Mouse (Mus musculus) B cell, adult (primary cell): ENCODE results near the gene Vmn2r60. TPM values are rescaled to one million over a fixed set of nuclear protein-coding genes. Genes with fewer than 3 reads are reported as not detected.

ENCODE experiments used
- total RNA-seq: library from RNA; stranded (reverse); gene quantifications from 4 replicates; pipeline ENCODE4 v1.2.4, GENCODE M21; 2023; ENCODE audit not compliant: inconsistent age

Gene Vmn2r60
- total RNA-seq: not detected in 4 replicates

DNA sequence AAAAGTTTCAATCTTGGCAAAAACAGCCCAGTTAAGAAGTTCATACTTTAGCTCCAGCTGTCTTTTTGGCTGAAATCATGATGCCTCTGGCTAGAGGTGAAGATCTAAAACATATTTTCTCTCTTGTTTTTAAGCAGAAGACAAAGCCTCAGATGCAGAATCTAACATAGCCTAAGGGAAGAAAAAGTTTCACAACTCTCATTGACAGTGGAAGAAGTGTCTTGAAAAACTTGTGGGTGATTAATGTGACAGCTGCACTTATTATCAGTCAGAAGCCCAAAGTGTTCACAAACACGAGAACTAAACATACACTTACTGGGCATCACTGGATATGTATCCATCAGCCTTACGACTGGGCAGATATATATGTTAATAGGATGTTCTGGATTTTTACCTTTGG lies at the start of gene Vmn2r60:
Gene Vmn2r60 (plus strand): TSS at position 301 of the 400 bp plus-strand sequence.

DNA sequence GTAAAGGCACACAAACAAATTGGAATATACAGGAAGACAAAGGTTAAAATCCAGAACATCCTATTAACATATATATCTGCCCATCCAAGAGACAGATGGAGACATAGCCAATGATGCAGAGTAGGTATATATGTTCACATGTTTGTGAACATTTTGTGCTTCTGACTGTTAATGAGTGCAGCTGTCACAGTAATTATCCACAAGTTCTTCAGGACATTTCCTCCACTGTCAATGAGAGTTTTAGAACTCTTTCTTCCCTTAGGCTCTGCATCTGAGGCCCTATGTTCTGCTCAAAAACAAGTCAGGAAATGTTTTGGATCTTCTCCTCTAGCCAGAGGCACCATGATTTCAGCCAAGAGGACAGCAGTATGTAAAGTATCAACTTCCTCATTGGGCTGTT lies 48.6 kb upstream of the Vmn2r60 start, which contains the start of gene Vmn2r59:
Gene Vmn2r59 (minus strand): TSS at position 101 of the 400 bp plus-strand sequence.

Other genes starting within 250 kb of the Vmn2r60 start
- not detected in 4 replicates for gene Vmn2r58, start 235.1 kb upstream of the Vmn2r60 start, total RNA-seq
- gene Vmn2r59, start 48.7 kb upstream of the Vmn2r60 start, total RNA-seq: 0.06 to 0.10 TPM in 2 of 4 replicates, not detected in the others
- not detected in 4 replicates for gene Vmn2r61, start 152.3 kb downstream of the Vmn2r60 start, total RNA-seq